Mouse (Mus musculus): ENCODE results near the gene Egln2. TPM values are rescaled to one million over a fixed set of nuclear protein-coding genes. Genes with fewer than 3 reads are reported as not detected.

The Egln2 gene
- polyA plus RNA-seq, 1 experiment: 22.6 TPM

- H3K4me1 ChIP-seq (ENCODE audit: control insufficient read depth, insufficient read depth, insufficient read length, low read length): peaks cover 39% of the 10 kb centered on the region
- H3K27ac ChIP-seq (replicated peaks; ENCODE audit: low read depth, low read length): no peak overlapping the region
- peak overlapping the region; percentile 89; the same call in 1 of the 2 replicates for H3K4me3 ChIP-seq (ENCODE audit: insufficient read depth, low read depth, low read length)
These were observed 2.3 kb downstream of the Egln2 start for GRCm38 (mm10) chr7:27164112-27164947.

- Histone ChIP-seq H3K4me1 (ENCODE audit: control insufficient read depth, insufficient read depth, insufficient read length, low read length) (peaks cover 39% of the 10 kb centered on the region), H3K27ac (replicated peaks; ENCODE audit: low read depth, low read length) (no peak overlapping the region), H3K4me3 (ENCODE audit: insufficient read depth, low read depth, low read length) (no peak overlapping the region)
These were observed 3.2 kb downstream of the Egln2 start for GRCm38 (mm10) chr7:27163450-27163805.

GRCm38 (mm10) chr7:27162780-27163449 lies 3.7 kb downstream of the Egln2 start:
- 0 out of 2 replicates have a peak overlapping the region, but pooled peaks have one; percentile 2 for H3K27ac ChIP-seq (replicated peaks; ENCODE audit: low read depth, low read length)
- peaks cover 39% of the 10 kb centered on the region for H3K4me1 ChIP-seq (ENCODE audit: control insufficient read depth, insufficient read depth, insufficient read length, low read length)
- H3K4me3 ChIP-seq (ENCODE audit: insufficient read depth, low read depth, low read length): no peak overlapping the region

GRCm38 (mm10) chr7:27161744-27162143 lies 4.9 kb downstream of the Egln2 start:
- no peak overlapping the region for H3K27ac ChIP-seq (replicated peaks; ENCODE audit: low read depth, low read length)
- H3K4me1 ChIP-seq (ENCODE audit: control insufficient read depth, insufficient read depth, insufficient read length, low read length): peaks cover 39% of the 10 kb centered on the region

DNA sequence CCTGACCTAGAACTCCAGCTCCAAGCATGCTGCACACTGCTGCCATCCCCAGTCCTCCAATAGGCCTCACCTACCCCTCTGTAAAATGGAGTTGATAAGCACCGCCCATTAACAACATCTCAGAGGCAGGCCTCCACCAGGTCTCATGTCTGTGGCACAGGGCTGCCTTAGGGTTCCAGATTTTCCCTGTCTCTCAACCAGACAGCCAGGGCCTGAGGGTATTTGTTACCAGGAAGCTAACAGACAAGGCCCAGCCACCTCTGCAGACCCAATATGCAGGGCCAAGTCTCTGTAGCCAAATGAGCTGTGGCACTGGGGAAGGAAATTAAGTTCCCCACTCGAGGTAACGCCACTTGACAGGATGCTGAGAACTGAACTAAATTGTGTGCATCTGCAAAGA lies 5.7 kb downstream of the Egln2 start:
- Histone ChIP-seq H3K4me1 (ENCODE audit: control insufficient read depth, insufficient read depth, insufficient read length, low read length) (peaks cover 39% of the 10 kb centered on the region), H3K27ac (replicated peaks; ENCODE audit: low read depth, low read length) (0 out of 2 replicates have a peak overlapping the region, but pooled peaks have one; percentile 3), H3K4me3 (ENCODE audit: insufficient read depth, low read depth, low read length) (no peak overlapping the region)

More at GRCm38 (mm10) chr7:27161744-27162143, 4.9 kb downstream of the Egln2 start:
- no peak overlapping the region for H3K4me3 ChIP-seq (ENCODE audit: insufficient read depth, low read depth, low read length)

DNA sequence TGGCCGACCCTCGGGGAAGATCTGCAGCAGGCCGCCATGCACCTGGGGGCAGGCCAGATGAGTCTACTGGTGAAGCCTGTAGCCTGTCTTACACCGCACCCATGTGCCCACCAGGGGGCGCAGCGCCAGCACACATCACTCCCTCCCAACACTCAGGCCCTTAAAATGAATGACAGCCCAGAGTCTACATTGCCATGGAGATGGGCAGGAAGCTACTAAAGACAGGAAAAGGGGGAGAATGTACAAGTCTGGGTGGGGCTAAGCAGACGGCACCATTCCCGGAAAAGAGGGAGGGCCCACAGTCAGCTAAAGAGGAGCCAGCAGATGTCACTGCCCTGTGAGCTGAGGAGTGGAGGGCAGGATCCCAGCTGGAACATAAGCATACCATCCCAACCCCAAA lies 6.7 kb downstream of the Egln2 start:
- Histone ChIP-seq H3K4me1 (ENCODE audit: control insufficient read depth, insufficient read depth, insufficient read length, low read length) (peaks cover 32% of the 10 kb centered on the region), H3K27ac (replicated peaks; ENCODE audit: low read depth, low read length) (peak overlapping the region; percentile 51), H3K4me3 (ENCODE audit: insufficient read depth, low read depth, low read length) (no peak overlapping the region; the same call in 1 of the 2 replicates)

DNA sequence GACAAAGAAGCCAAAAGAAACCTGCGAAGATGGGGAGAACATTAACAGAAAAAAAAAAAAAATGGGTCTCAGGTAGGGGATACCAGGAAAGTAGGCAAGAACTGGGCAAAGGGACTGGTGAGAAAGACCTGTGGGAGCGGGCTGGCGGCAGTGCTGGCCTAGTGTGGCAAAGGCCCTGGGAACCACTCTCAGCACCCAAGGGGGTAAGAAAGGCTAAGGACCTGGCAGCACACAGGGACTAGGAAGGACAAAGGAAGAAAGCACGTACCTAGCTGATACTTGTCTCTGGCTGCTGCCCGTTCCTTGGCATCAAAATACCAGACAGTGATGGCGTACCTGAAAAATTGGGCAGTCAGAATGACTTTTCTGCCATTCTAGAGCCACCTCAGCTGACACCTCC lies 7.3 kb downstream of the Egln2 start:
- H3K4me1 ChIP-seq (ENCODE audit: control insufficient read depth, insufficient read depth, insufficient read length, low read length): peaks cover 27% of the 10 kb centered on the region
- no peak overlapping the region for H3K4me3 ChIP-seq (ENCODE audit: insufficient read depth, low read depth, low read length)
- H3K27ac ChIP-seq (replicated peaks; ENCODE audit: low read depth, low read length): no peak overlapping the region

DNA sequence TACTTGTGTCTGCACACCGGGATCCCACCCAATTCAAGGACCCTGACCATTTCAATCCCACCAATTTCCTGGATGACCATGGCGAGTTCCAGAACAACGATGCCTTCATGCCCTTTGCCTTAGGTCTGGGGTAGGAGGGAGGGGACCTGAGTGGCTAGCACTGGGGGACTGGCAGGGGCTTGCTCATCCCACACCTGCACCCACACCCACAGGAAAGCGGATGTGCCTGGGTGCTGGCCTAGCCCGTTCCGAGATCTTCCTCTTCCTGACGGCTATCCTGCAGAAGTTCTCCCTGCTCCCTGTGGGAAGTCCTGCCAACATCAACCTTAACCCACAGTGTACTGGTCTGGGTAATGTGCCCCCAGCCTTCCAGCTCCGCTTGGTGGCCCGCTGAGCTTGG lies 8.4 kb downstream of the Egln2 start:
- Histone ChIP-seq H3K27ac (replicated peaks; ENCODE audit: low read depth, low read length) (no peak overlapping the region), H3K4me1 (ENCODE audit: control insufficient read depth, insufficient read depth, insufficient read length, low read length) (peaks cover 21% of the 10 kb centered on the region), H3K4me3 (ENCODE audit: insufficient read depth, low read depth, low read length) (no peak overlapping the region)

GRCm38 (mm10) chr7:27156005-27156404 lies 10.6 kb downstream of the Egln2 start:
- Histone ChIP-seq H3K27ac (replicated peaks; ENCODE audit: low read depth, low read length) (no peak overlapping the region), H3K4me3 (ENCODE audit: insufficient read depth, low read depth, low read length) (no peak overlapping the region), H3K4me1 (ENCODE audit: control insufficient read depth, insufficient read depth, insufficient read length, low read length) (peaks cover 11% of the 10 kb centered on the region)

- Histone ChIP-seq H3K4me1 (ENCODE audit: control insufficient read depth, insufficient read depth, insufficient read length, low read length) (no peaks in the 10 kb centered on the region), H3K4me3 (ENCODE audit: insufficient read depth, low read depth, low read length) (no peak within 1 kb of the TSS), H3K27ac (replicated peaks; ENCODE audit: low read depth, low read length) (peak within 1 kb of the TSS; percentile 63)
These were observed 13.3 kb downstream of the Egln2 start, which contains the start of gene Cyp2t4 for GRCm38 (mm10) chr7:27153205-27153764. TSS of gene Cyp2t4 (plus strand) at chr7:27153714.

DNA sequence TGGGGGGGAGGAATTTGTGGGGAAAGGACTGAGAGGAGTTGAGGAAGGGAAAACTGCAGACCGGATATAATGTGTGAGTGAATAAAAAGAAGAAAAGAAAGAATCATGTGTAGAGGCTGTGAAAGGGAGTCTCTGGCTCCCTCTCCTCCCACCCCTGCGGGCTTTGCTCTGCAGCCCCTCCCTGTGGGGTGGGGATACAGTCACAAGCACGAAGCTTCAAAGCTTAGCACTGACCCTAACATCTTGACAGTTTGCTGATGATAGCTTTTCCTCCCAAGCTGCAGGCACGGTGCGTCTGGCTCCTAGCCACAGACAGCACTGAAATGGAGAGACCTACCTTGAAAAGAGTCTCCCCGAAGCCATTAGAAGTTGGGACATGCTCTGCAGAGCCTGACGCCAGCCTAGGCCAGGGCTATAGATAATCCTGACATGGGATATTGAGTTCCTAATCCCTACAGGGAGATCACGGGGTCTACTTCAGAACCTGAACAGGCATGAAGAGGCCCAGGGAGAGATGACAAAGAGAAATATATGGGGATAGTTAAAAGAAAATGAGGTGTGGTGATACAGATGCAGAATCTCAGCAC lies 30.1 kb downstream of the Egln2 start:
- Histone ChIP-seq H3K27ac (replicated peaks; ENCODE audit: low read depth, low read length) (no peak overlapping the region), H3K4me1 (ENCODE audit: control insufficient read depth, insufficient read depth, insufficient read length, low read length) (no peaks in the 10 kb centered on the region), H3K4me3 (ENCODE audit: insufficient read depth, low read depth, low read length) (no peak overlapping the region)

- no peaks in the 10 kb centered on the region for H3K4me1 ChIP-seq (ENCODE audit: control insufficient read depth, insufficient read depth, insufficient read length, low read length)
- H3K27ac ChIP-seq (replicated peaks; ENCODE audit: low read depth, low read length): no peak overlapping the region
- no peak overlapping the region for H3K4me3 ChIP-seq (ENCODE audit: insufficient read depth, low read depth, low read length)
These were observed 32.8 kb downstream of the Egln2 start for GRCm38 (mm10) chr7:27133757-27134156.

- no peak overlapping the region for H3K27ac ChIP-seq (replicated peaks; ENCODE audit: low read depth, low read length)
- no peak overlapping the region for H3K4me3 ChIP-seq (ENCODE audit: insufficient read depth, low read depth, low read length)
- no peaks in the 10 kb centered on the region for H3K4me1 ChIP-seq (ENCODE audit: control insufficient read depth, insufficient read depth, insufficient read length, low read length)
These were observed 33.4 kb downstream of the Egln2 start for GRCm38 (mm10) chr7:27133156-27133555.

DNA sequence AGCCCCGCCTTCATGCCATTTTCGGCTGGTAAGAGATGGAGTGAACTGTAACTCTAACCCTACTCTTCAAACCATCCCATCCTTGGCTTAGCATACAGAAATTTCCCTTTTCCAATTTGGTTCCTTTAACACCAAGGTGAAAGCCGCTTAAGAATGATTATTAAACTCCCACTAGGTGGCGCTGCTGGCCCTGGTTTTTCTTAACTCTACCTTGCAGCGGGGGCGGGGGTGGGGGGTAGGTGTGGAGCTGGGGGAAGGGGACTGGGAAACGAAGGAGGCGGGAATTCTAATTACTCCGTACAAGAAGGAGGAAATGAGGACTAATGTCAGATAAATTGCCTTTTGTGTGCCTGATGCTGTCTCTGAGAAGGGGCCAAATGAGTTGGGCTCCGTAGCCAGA lies 34.0 kb downstream of the Egln2 start:
- Histone ChIP-seq H3K4me1 (ENCODE audit: control insufficient read depth, insufficient read depth, insufficient read length, low read length) (no peaks in the 10 kb centered on the region), H3K4me3 (ENCODE audit: insufficient read depth, low read depth, low read length) (no peak overlapping the region), H3K27ac (replicated peaks; ENCODE audit: low read depth, low read length) (no peak overlapping the region)

DNA sequence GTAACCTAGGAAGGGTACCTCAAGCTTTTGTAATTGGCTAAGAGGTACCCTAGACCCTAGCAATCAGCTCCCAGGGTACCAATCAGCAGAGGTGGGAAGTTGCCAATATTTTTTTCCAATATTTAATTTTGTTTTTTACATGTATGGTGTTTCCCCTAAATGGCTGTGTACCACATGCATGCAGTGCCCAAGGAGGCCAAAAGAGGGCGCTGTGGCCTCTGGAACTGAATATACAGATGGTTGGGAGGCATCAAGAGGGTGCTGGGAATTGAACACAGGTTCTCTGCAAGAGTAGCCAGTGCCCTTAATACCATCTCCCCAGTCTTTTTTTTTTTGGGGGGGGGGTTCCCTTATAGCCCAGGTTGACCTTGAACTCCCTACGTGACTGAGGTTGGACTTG lies 35.2 kb downstream of the Egln2 start:
- no peak overlapping the region for H3K27ac ChIP-seq (replicated peaks; ENCODE audit: low read depth, low read length)
- no peaks in the 10 kb centered on the region for H3K4me1 ChIP-seq (ENCODE audit: control insufficient read depth, insufficient read depth, insufficient read length, low read length)
- no peak overlapping the region for H3K4me3 ChIP-seq (ENCODE audit: insufficient read depth, low read depth, low read length)
